Mouse (Mus musculus): ENCODE measurements at regions not wholly inside any gene's neighbourhood (a gene's known extent, or its start where the extent isn't known, plus 50 kb on each side); places are given as distances from the start of the nearest gene placed in this dataset.

- Histone ChIP-seq H3K36me3 (ENCODE audit: control insufficient read depth, insufficient read depth, low read length) (no peaks in the 10 kb centered on the region), H3K9ac (ENCODE audit: low read depth, low read length) (no peak overlapping the region), H3K79me2 (replicated peaks; ENCODE audit: control insufficient read depth, insufficient read depth, low read length) (no peaks in the 10 kb centered on the region), H3K4me3 (no peak overlapping the region), H3K27me3 (ENCODE audit: control insufficient read depth, insufficient read depth, low read length) (0 out of 2 replicates have a peak, but pooled peaks cover 1% of the 10 kb centered on the region), H3K27ac (no peak overlapping the region), H3K4me1 (ENCODE audit: control insufficient read depth, insufficient read depth, low read length) (peaks cover 1% of the 10 kb centered on the region; the same call in 1 of the 2 replicates)
- WGBS, result 50% methylated on average over 3 of the region's 3 CpGs
- no peak for TF ChIP-seq POLR2A (IDR thresholded peaks at IDR 0.05; ENCODE audit: insufficient read depth, low read depth, low read length)
- no peak for TF ChIP-seq EP300 (IDR thresholded peaks at IDR 0.05; ENCODE audit: insufficient read depth, low read depth, low read length)
- no peak for TF ChIP-seq CTCF (IDR thresholded peaks at IDR 0.05)
- DNase-seq, result no peak
- intact Hi-C loops (cut with DNase I), result no loop called here
Measured at GRCm38 (mm10) chr15:63061891-63062290, 783.1 kb downstream of the Gsdmc2 start.

GRCm38 (mm10) chr15:63060826-63061225 is 784.2 kb downstream of the Gsdmc2 start:
- TF ChIP-seq CTCF (IDR thresholded peaks at IDR 0.05) (no peak), POLR2A (IDR thresholded peaks at IDR 0.05; ENCODE audit: insufficient read depth, low read depth, low read length) (no peak), EP300 (IDR thresholded peaks at IDR 0.05; ENCODE audit: insufficient read depth, low read depth, low read length) (no peak)
- Histone ChIP-seq H3K4me3 (no peak overlapping the region), H3K9ac (ENCODE audit: low read depth, low read length) (no peak overlapping the region), H3K36me3 (ENCODE audit: control insufficient read depth, insufficient read depth, low read length) (no peaks in the 10 kb centered on the region), H3K79me2 (replicated peaks; ENCODE audit: control insufficient read depth, insufficient read depth, low read length) (no peaks in the 10 kb centered on the region), H3K4me1 (ENCODE audit: control insufficient read depth, insufficient read depth, low read length) (no peaks in the 10 kb centered on the region), H3K27ac (no peak overlapping the region), H3K27me3 (ENCODE audit: control insufficient read depth, insufficient read depth, low read length) (0 out of 2 replicates have a peak, but pooled peaks cover 1% of the 10 kb centered on the region)
- DNase-seq, result no peak
- intact Hi-C loops (cut with DNase I), result no loop called here
- WGBS, result 86% methylated on average over 3 of the region's 3 CpGs

GRCm38 (mm10) chr15:63052570-63053255 is 792.3 kb downstream of the Gsdmc2 start:
- intact Hi-C loops (cut with DNase I), result no loop called here
- no peak overlapping the region for H3K4me3 ChIP-seq
- TF ChIP-seq POLR2A (IDR thresholded peaks at IDR 0.05; ENCODE audit: insufficient read depth, low read depth, low read length) (no peak), CTCF (IDR thresholded peaks at IDR 0.05) (no peak), EP300 (IDR thresholded peaks at IDR 0.05; ENCODE audit: insufficient read depth, low read depth, low read length) (no peak)
- no peaks in the 10 kb centered on the region for H3K4me1 ChIP-seq (ENCODE audit: control insufficient read depth, insufficient read depth, low read length)
- no peaks in the 10 kb centered on the region for H3K36me3 ChIP-seq (ENCODE audit: control insufficient read depth, insufficient read depth, low read length)
- DNase-seq, result no peak
- no peak overlapping the region for H3K27ac ChIP-seq
- H3K27me3 ChIP-seq (ENCODE audit: control insufficient read depth, insufficient read depth, low read length), result no peaks in the 10 kb centered on the region
- H3K9ac ChIP-seq (ENCODE audit: low read depth, low read length), result no peak overlapping the region
- WGBS, result 63% methylated on average over 3 of the region's 3 CpGs
- H3K79me2 ChIP-seq (replicated peaks; ENCODE audit: control insufficient read depth, insufficient read depth, low read length), result no peaks in the 10 kb centered on the region

GRCm38 (mm10) chr15:63050033-63050432 is 794.9 kb downstream of the Gsdmc2 start:
- no peak overlapping the region for H3K27ac ChIP-seq
- H3K27me3 ChIP-seq (ENCODE audit: control insufficient read depth, insufficient read depth, low read length), result no peaks in the 10 kb centered on the region
- no peaks in the 10 kb centered on the region for H3K36me3 ChIP-seq (ENCODE audit: control insufficient read depth, insufficient read depth, low read length)
- no peak for DNase-seq
- H3K9ac ChIP-seq (ENCODE audit: low read depth, low read length), result no peak overlapping the region
- TF ChIP-seq POLR2A (IDR thresholded peaks at IDR 0.05; ENCODE audit: insufficient read depth, low read depth, low read length) (no peak), CTCF (IDR thresholded peaks at IDR 0.05) (no peak), EP300 (IDR thresholded peaks at IDR 0.05; ENCODE audit: insufficient read depth, low read depth, low read length) (no peak)
- H3K79me2 ChIP-seq (replicated peaks; ENCODE audit: control insufficient read depth, insufficient read depth, low read length), result no peaks in the 10 kb centered on the region
- intact Hi-C loops (cut with DNase I), result no loop called here
- no peaks in the 10 kb centered on the region for H3K4me1 ChIP-seq (ENCODE audit: control insufficient read depth, insufficient read depth, low read length)
- no peak overlapping the region for H3K4me3 ChIP-seq
- 50% methylated on average over 1 of the region's 1 CpGs for WGBS

- no peaks in the 10 kb centered on the region for H3K4me1 ChIP-seq (ENCODE audit: control insufficient read depth, insufficient read depth, low read length)
- H3K36me3 ChIP-seq (ENCODE audit: control insufficient read depth, insufficient read depth, low read length), result no peaks in the 10 kb centered on the region
- no peak overlapping the region for H3K4me3 ChIP-seq
- no peak for DNase-seq
- no peak overlapping the region for H3K9ac ChIP-seq (ENCODE audit: low read depth, low read length)
- no peak for TF ChIP-seq CTCF (IDR thresholded peaks at IDR 0.05)
- TF ChIP-seq EP300 (IDR thresholded peaks at IDR 0.05; ENCODE audit: insufficient read depth, low read depth, low read length), result no peak
- TF ChIP-seq POLR2A (IDR thresholded peaks at IDR 0.05; ENCODE audit: insufficient read depth, low read depth, low read length), result no peak
- H3K27ac ChIP-seq, result no peak overlapping the region
- no peaks in the 10 kb centered on the region for H3K27me3 ChIP-seq (ENCODE audit: control insufficient read depth, insufficient read depth, low read length)
- H3K79me2 ChIP-seq (replicated peaks; ENCODE audit: control insufficient read depth, insufficient read depth, low read length), result no peaks in the 10 kb centered on the region
- intact Hi-C loops (cut with DNase I), result no loop called here
Measured at GRCm38 (mm10) chr15:63042367-63042766, 802.6 kb downstream of the Gsdmc2 start.

GRCm38 (mm10) chr15:63036241-63036640 is 808.7 kb downstream of the Gsdmc2 start:
- no peak for TF ChIP-seq POLR2A (IDR thresholded peaks at IDR 0.05; ENCODE audit: insufficient read depth, low read depth, low read length)
- TF ChIP-seq CTCF (IDR thresholded peaks at IDR 0.05), result no peak
- no peak for TF ChIP-seq EP300 (IDR thresholded peaks at IDR 0.05; ENCODE audit: insufficient read depth, low read depth, low read length)
- no peak overlapping the region for H3K27ac ChIP-seq
- no peaks in the 10 kb centered on the region for H3K79me2 ChIP-seq (replicated peaks; ENCODE audit: control insufficient read depth, insufficient read depth, low read length)
- H3K9ac ChIP-seq (ENCODE audit: low read depth, low read length), result no peak overlapping the region
- intact Hi-C loops (cut with DNase I), result no loop called here
- no peaks in the 10 kb centered on the region for H3K4me1 ChIP-seq (ENCODE audit: control insufficient read depth, insufficient read depth, low read length)
- H3K27me3 ChIP-seq (ENCODE audit: control insufficient read depth, insufficient read depth, low read length), result no peaks in the 10 kb centered on the region
- H3K4me3 ChIP-seq, result no peak overlapping the region
- H3K36me3 ChIP-seq (ENCODE audit: control insufficient read depth, insufficient read depth, low read length), result no peaks in the 10 kb centered on the region
- WGBS, result 85% methylated on average over 7 of the region's 7 CpGs
- DNase-seq, result no peak

Measured in heart, adult 2 months (tissue).